Comparison of ENCODE assay signal across 11 mouse cellular contexts in the genomic region with DNA sequence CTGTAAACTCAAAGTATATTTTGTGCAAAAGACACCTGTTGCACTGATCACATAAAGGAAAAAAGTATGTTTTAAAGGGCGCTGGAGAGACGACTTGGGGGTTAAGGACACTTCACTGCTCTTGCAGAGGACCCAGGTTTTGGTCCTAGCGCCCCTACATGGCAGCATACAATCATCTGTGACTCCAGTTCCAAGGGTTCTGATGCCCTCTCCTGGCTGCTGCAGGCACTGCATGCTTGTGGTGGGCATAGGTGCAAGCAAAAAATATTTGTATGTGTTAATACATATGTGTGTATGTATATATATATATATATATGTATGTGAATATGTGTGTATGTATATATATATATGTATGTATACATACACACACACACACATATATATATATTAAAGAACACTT.
DNase-seq lines count a peak whose midpoint lies in the region; ATAC-seq and TF ChIP-seq lines count a peak whose summit lies in the region.
"Had no signal": no experiment of that assay in that cellular context is flagged by ENCODE, and none has a peak within 500 bp of the region (broad histone marks: within the 10 kb centered on the region; RNA-seq: fewer than 3 reads in every experiment).

No protein-coding gene starts in this region.

- H3K9me3 ChIP-seq in heart, postnatal 0 days (replicated peaks; ENCODE audit: control insufficient read depth, low read length), result no peaks in the 10 kb centered on the region
- H3K9me3 ChIP-seq in liver, postnatal 0 days (ENCODE audit: low read length), result no peaks in the 10 kb centered on the region
- H3K9me3 ChIP-seq: limb, embryonic 15.5 days had no signal

- no peak overlapping the region for H3K9ac ChIP-seq in heart, postnatal 0 days (replicated peaks; ENCODE audit: low read depth, low read length)
- H3K9ac ChIP-seq in liver, postnatal 0 days (replicated peaks), result no peak overlapping the region
- H3K9ac ChIP-seq: limb, embryonic 15.5 days had no signal

- intact Hi-C loops in heart, postnatal 36 days (cut with DNase I), result loop anchor here (2.0 kb wide), 1 partner anchor 106 kb away; no protein-coding TSS in a partner anchor

- peak; percentile 33 for TF ChIP-seq CTCF in heart, postnatal 0 days (IDR thresholded peaks at IDR 0.05; ENCODE audit: low read depth)
- TF ChIP-seq CTCF in liver, postnatal 0 days (IDR thresholded peaks at IDR 0.05; ENCODE audit: low read depth), result peak; percentile 35

- H3K4me3 ChIP-seq in heart, postnatal 0 days (ENCODE audit: low read depth, low read length), result no peak overlapping the region
- no peak overlapping the region for H3K4me3 ChIP-seq in liver, postnatal 0 days (ENCODE audit: low read depth, low read length)
- H3K4me3 ChIP-seq: limb, embryonic 15.5 days; myocyte had no signal

- H3K4me2 ChIP-seq in heart, postnatal 0 days (ENCODE audit: low read depth, low read length), result no peak overlapping the region
- no peak overlapping the region for H3K4me2 ChIP-seq in liver, postnatal 0 days (ENCODE audit: low read depth, low read length)
- H3K4me2 ChIP-seq: limb, embryonic 15.5 days had no signal

- no peaks in the 10 kb centered on the region for H3K27me3 ChIP-seq in heart, postnatal 0 days (ENCODE audit: control insufficient read depth, insufficient read depth, low read length)
- H3K27me3 ChIP-seq in liver, postnatal 0 days (ENCODE audit: insufficient read depth, low read length), result no peaks in the 10 kb centered on the region
- H3K27me3 ChIP-seq: limb, embryonic 15.5 days had no signal

- WGBS in heart, postnatal 0 days, result 94% methylated on average over 3 of the region's 3 CpGs
- WGBS in liver, postnatal 0 days (ENCODE audit: insufficient replicate concordance), result 87% methylated on average over 3 of the region's 3 CpGs

- TF ChIP-seq EP300 in heart, postnatal 0 days (IDR thresholded peaks at IDR 0.05; ENCODE audit: low read depth), result no peak
- no peak for TF ChIP-seq EP300 in liver, postnatal 0 days (IDR thresholded peaks at IDR 0.05; ENCODE audit: low read depth)

- ATAC-seq in heart, postnatal 0 days (ENCODE audit: insufficient read depth, low read depth), result no peak
- ATAC-seq in liver, postnatal 0 days, result no peak
- no peak for ATAC-seq in frontal cortex, adult (ENCODE audit: low TSS enrichment)

- H3K36me3 ChIP-seq in heart, postnatal 0 days (replicated peaks; ENCODE audit: control insufficient read depth, insufficient read depth, low read length), result no peaks in the 10 kb centered on the region
- H3K36me3 ChIP-seq in liver, postnatal 0 days (replicated peaks; ENCODE audit: insufficient read depth, low read length), result no peaks in the 10 kb centered on the region
- H3K36me3 ChIP-seq: limb, embryonic 15.5 days had no signal

- no peak for DNase-seq in heart, postnatal 0 days (ENCODE audit: low spot score)
- DNase-seq in heart, postnatal 36 days, result no peak
- DNase-seq in liver, postnatal 0 days, result no peak
- DNase-seq in liver, result no peak
- DNase-seq in 3T3-L1 (ENCODE audit: low read depth, low spot score), result peak; percentile 5
- DNase-seq in ES-CJ7 (ENCODE audit: low read depth, low spot score), result peak; percentile 63
- DNase-seq: layer of hippocampus, postnatal 36 days; spleen, adult 18-20 months had no signal

- H3K27ac ChIP-seq in heart, postnatal 0 days (ENCODE audit: low read depth), result no peak overlapping the region
- H3K27ac ChIP-seq in liver, postnatal 0 days (ENCODE audit: low read depth), result no peak overlapping the region
- H3K27ac ChIP-seq: limb, embryonic 15.5 days had no signal

- H3K4me1 ChIP-seq in heart, postnatal 0 days (ENCODE audit: control insufficient read depth, insufficient read depth), result no peaks in the 10 kb centered on the region
- H3K4me1 ChIP-seq in liver, postnatal 0 days (ENCODE audit: insufficient read depth), result no peaks in the 10 kb centered on the region

Comparison
In these comparisons a context has a peak if more than half of its experiments do, and no peak if none do; other contexts are left out.
1. DNase-seq: peak in 3T3-L1 (single experiment) and ES-CJ7 (single experiment); none in heart, postnatal 0 days (single experiment), heart, postnatal 36 days (0 of 2), liver, postnatal 0 days (single experiment) and liver (single experiment).